Mouse (Mus musculus): Measurements from ENCODE around the gene Tbx1. TPM values are rescaled to one million over a fixed set of nuclear protein-coding genes. Genes with fewer than 3 reads are reported as not detected.
"Not testable (repeated sequence)": the region's sequence is repeated elsewhere in the genome, so short reads cannot be mapped to it uniquely, and the experiment has no call there.

Tbx1 gene
- polyA plus RNA-seq, 1 experiment from 2014 or later: 0.48 TPM

GRCm38 (mm10) chr16:18552106-18552710 lies 38.3 kb downstream of the Tbx1 start:
- no peak for ATAC-seq
- Histone ChIP-seq H3K27ac (ENCODE audit: low read depth, low read length) (no peak overlapping the region), H3K9me3 (replicated peaks; ENCODE audit: control insufficient read depth, low read length) (no peaks in the 10 kb centered on the region), H3K36me3 (ENCODE audit: control insufficient read depth, insufficient read depth, low read length) (no peaks in the 10 kb centered on the region), H3K4me2 (ENCODE audit: low read length) (no peak overlapping the region), H3K4me3 (ENCODE audit: low read depth, low read length) (no peak overlapping the region), H3K4me1 (ENCODE audit: control insufficient read depth, insufficient read depth, low read length) (no peaks in the 10 kb centered on the region; the same call in 1 of the 2 replicates), H3K27me3 (replicated peaks; ENCODE audit: control insufficient read depth, insufficient read depth, low read length) (no peaks in the 10 kb centered on the region), H3K9ac (ENCODE audit: low read length) (no peak overlapping the region)
- no peak for DNase-seq (ENCODE audit: low spot score)
- 73% methylated on average over 11 of the region's 11 CpGs for WGBS

- DNase-seq (ENCODE audit: low spot score) (no peak), ATAC-seq (no peak)
- Histone ChIP-seq H3K9me3 (replicated peaks; ENCODE audit: control insufficient read depth, low read length) (no peaks in the 10 kb centered on the region), H3K27me3 (replicated peaks; ENCODE audit: control insufficient read depth, insufficient read depth, low read length) (no peaks in the 10 kb centered on the region), H3K27ac (ENCODE audit: low read depth, low read length) (no peak overlapping the region), H3K4me3 (ENCODE audit: low read depth, low read length) (no peak overlapping the region), H3K9ac (ENCODE audit: low read length) (no peak overlapping the region), H3K4me1 (ENCODE audit: control insufficient read depth, insufficient read depth, low read length) (no peaks in the 10 kb centered on the region; the same call in 1 of the 2 replicates), H3K4me2 (ENCODE audit: low read length) (no peak overlapping the region), H3K36me3 (ENCODE audit: control insufficient read depth, insufficient read depth, low read length) (no peaks in the 10 kb centered on the region)
- WGBS: 52% methylated on average over 9 of the region's 9 CpGs
These were observed 38.9 kb downstream of the Tbx1 start for GRCm38 (mm10) chr16:18551604-18552003.

GRCm38 (mm10) chr16:18547891-18548290 lies 42.6 kb downstream of the Tbx1 start:
- WGBS: 41% methylated on average over 5 of the region's 5 CpGs
- no peak overlapping the region for H3K27ac ChIP-seq (ENCODE audit: low read depth, low read length)
- H3K4me3 ChIP-seq (ENCODE audit: low read depth, low read length): no peak overlapping the region
- H3K9me3 ChIP-seq (replicated peaks; ENCODE audit: control insufficient read depth, low read length): no peaks in the 10 kb centered on the region
- peaks cover 3% of the 10 kb centered on the region for H3K4me1 ChIP-seq (ENCODE audit: control insufficient read depth, insufficient read depth, low read length)
- H3K36me3 ChIP-seq (ENCODE audit: control insufficient read depth, insufficient read depth, low read length): no peaks in the 10 kb centered on the region
- no peaks in the 10 kb centered on the region for H3K27me3 ChIP-seq (replicated peaks; ENCODE audit: control insufficient read depth, insufficient read depth, low read length)
- H3K4me2 ChIP-seq (ENCODE audit: low read length): no peak overlapping the region
- H3K9ac ChIP-seq (ENCODE audit: low read length): no peak overlapping the region
- DNase-seq (ENCODE audit: low spot score) (peak; percentile 63), ATAC-seq (no peak)

- H3K36me3 ChIP-seq (ENCODE audit: control insufficient read depth, insufficient read depth, low read length): no peaks in the 10 kb centered on the region
- 47% methylated on average over 8 of the region's 8 CpGs for WGBS
- DNase-seq (ENCODE audit: low spot score): peak; percentile 63
These were observed 47.2 kb downstream of the Tbx1 start for GRCm38 (mm10) chr16:18543151-18543829.

GRCm38 (mm10) chr16:18539281-18539680 lies 51.2 kb downstream of the Tbx1 start:
- no peak overlapping the region for H3K9ac ChIP-seq (ENCODE audit: low read length)
- WGBS: 79% methylated on average over 6 of the region's 6 CpGs
- H3K36me3 ChIP-seq (ENCODE audit: control insufficient read depth, insufficient read depth, low read length): no peaks in the 10 kb centered on the region
- H3K4me1 ChIP-seq (ENCODE audit: control insufficient read depth, insufficient read depth, low read length): peaks cover 3% of the 10 kb centered on the region; the same call in 1 of the 2 replicates
- H3K27ac ChIP-seq (ENCODE audit: low read depth, low read length): no peak overlapping the region
- DNase-seq (ENCODE audit: low spot score) (no peak), ATAC-seq (no peak)
- no peaks in the 10 kb centered on the region for H3K27me3 ChIP-seq (replicated peaks; ENCODE audit: control insufficient read depth, insufficient read depth, low read length)
- H3K9me3 ChIP-seq (replicated peaks; ENCODE audit: control insufficient read depth, low read length): no peaks in the 10 kb centered on the region
- H3K4me3 ChIP-seq (ENCODE audit: low read depth, low read length): no peak overlapping the region
- H3K4me2 ChIP-seq (ENCODE audit: low read length): no peak overlapping the region

More at GRCm38 (mm10) chr16:18543151-18543829, 47.2 kb downstream of the Tbx1 start:
- Histone ChIP-seq H3K4me1 (ENCODE audit: control insufficient read depth, insufficient read depth, low read length) (peaks cover 3% of the 10 kb centered on the region), H3K4me2 (ENCODE audit: low read length) (no peak overlapping the region), H3K9me3 (replicated peaks; ENCODE audit: control insufficient read depth, low read length) (no peaks in the 10 kb centered on the region), H3K27me3 (replicated peaks; ENCODE audit: control insufficient read depth, insufficient read depth, low read length) (no peaks in the 10 kb centered on the region), H3K9ac (ENCODE audit: low read length) (no peak overlapping the region), H3K27ac (ENCODE audit: low read depth, low read length) (0 out of 2 replicates have a peak overlapping the region, but pooled peaks have one; percentile 9), H3K4me3 (ENCODE audit: low read depth, low read length) (no peak overlapping the region)
- ATAC-seq: peak; percentile 78

GRCm38 (mm10) chr16:18537407-18537990 lies 53.0 kb downstream of the Tbx1 start:
- Histone ChIP-seq H3K4me2 (ENCODE audit: low read length) (no peak overlapping the region), H3K27me3 (replicated peaks; ENCODE audit: control insufficient read depth, insufficient read depth, low read length) (no peaks in the 10 kb centered on the region), H3K4me1 (ENCODE audit: control insufficient read depth, insufficient read depth, low read length) (no peaks in the 10 kb centered on the region), H3K4me3 (ENCODE audit: low read depth, low read length) (no peak overlapping the region), H3K27ac (ENCODE audit: low read depth, low read length) (no peak overlapping the region), H3K36me3 (ENCODE audit: control insufficient read depth, insufficient read depth, low read length) (no peaks in the 10 kb centered on the region), H3K9me3 (replicated peaks; ENCODE audit: control insufficient read depth, low read length) (no peaks in the 10 kb centered on the region), H3K9ac (ENCODE audit: low read length) (no peak overlapping the region)
- DNase-seq (ENCODE audit: low spot score) (no peak), ATAC-seq (no peak)
- WGBS: 80% methylated on average over 3 of the region's 3 CpGs

- DNase-seq (ENCODE audit: low spot score); H3K9ac ChIP-seq (ENCODE audit: low read length): not testable (repeated sequence)
- WGBS: 92% methylated on average over 7 of the region's 7 CpGs
These were observed 57.4 kb downstream of the Tbx1 start for GRCm38 (mm10) chr16:18533061-18533460.

More at GRCm38 (mm10) chr16:18533061-18533460, 57.4 kb downstream of the Tbx1 start:
- peak; percentile 96 for ATAC-seq
- H3K9me3 ChIP-seq (replicated peaks; ENCODE audit: control insufficient read depth, low read length); H3K4me2 ChIP-seq (ENCODE audit: low read length); H3K36me3 ChIP-seq (ENCODE audit: control insufficient read depth, insufficient read depth, low read length); H3K27me3 ChIP-seq (replicated peaks; ENCODE audit: control insufficient read depth, insufficient read depth, low read length); H3K27ac ChIP-seq (ENCODE audit: low read depth, low read length); H3K4me3 ChIP-seq (ENCODE audit: low read depth, low read length); H3K4me1 ChIP-seq (ENCODE audit: control insufficient read depth, insufficient read depth, low read length): not testable (repeated sequence)
